Mouse (Mus musculus) stomach, embryonic 15.5 days (tissue): ENCODE data around the gene Sec23b. TPM values are rescaled to one million over a fixed set of nuclear protein-coding genes. Genes with fewer than 3 reads are reported as not detected.
"Not testable (repeated sequence)": the region's sequence is repeated elsewhere in the genome, so short reads cannot be mapped to it uniquely, and the experiment has no call there.

Experiments
- ATAC-seq: fragments of 200-750 bp; cut with Nextera tagmentation; 2 replicates; pipeline ENCODE4 v1.8.0; 2017; ENCODE audit warnings: low read depth, moderate number of reproducible peaks, moderate TSS enrichment; ENCODE audit not compliant: insufficient read depth, low FRiP score
- H3K27ac ChIP-seq: fragments of 300-500 bp; sonication (generic); 2 replicates; pipeline ENCODE4 v1.5.1; 2015; ENCODE audit warnings: mild to moderate bottlenecking, inconsistent platforms
- H3K27me3 ChIP-seq: fragments of 300-500 bp; sonication (generic); replicated peaks from 2 replicates; pipeline ENCODE4 v1.6.1; 2015; ENCODE audit warnings: inconsistent platforms
- H3K36me3 ChIP-seq: fragments of 300-500 bp; sonication (generic); 2 replicates; pipeline ENCODE4 v1.6.1; 2015; ENCODE audit warnings: inconsistent platforms
- H3K4me1 ChIP-seq: fragments of 300-500 bp; sonication (generic); 2 replicates; pipeline ENCODE4 v1.6.1; 2015; ENCODE audit warnings: inconsistent platforms
- H3K4me2 ChIP-seq: fragments of 300-500 bp; sonication (generic); 2 replicates; pipeline ENCODE4 v1.6.1; 2015; ENCODE audit warnings: mild to moderate bottlenecking, inconsistent platforms
- H3K4me3 ChIP-seq: fragments of 300-500 bp; sonication (generic); replicated peaks from 2 replicates; pipeline ENCODE4 v1.5.1; 2015; ENCODE audit warnings: inconsistent platforms
- H3K9ac ChIP-seq: fragments of 300-500 bp; sonication (generic); 2 replicates; pipeline ENCODE4 v1.6.1; 2015; ENCODE audit warnings: inconsistent platforms
- H3K9me3 ChIP-seq: fragments of 300-500 bp; sonication (generic); 2 replicates; pipeline ENCODE4 v1.6.1; 2016; ENCODE audit warnings: inconsistent platforms
- WGBS: fragments of 180-500 bp; shearing (Covaris S2); methylation state at CpG from one replicate; pipeline ENCODE4 v1.1.7; 2015; 5-methylcytosine and 5-hydroxymethylcytosine counted together
- polyA plus RNA-seq: library from polyadenylated mRNA; unstranded; fragments of >200 nt; fragmentation: Nextera tagmentation; extraction: Ambion mirVana; gene quantifications from 2 replicates; pipeline ENCODE4 v1.2.1, GENCODE M21; 2015

The Sec23b gene
- polyA plus RNA-seq, 1 experiment from 2014 or later, result 95.9 TPM

GRCm38 (mm10) chr2:144545481-144545880 lies 10.5 kb upstream of the Sec23b start:
- Histone ChIP-seq H3K9ac (no peak overlapping the region), H3K27ac (0 out of 2 replicates have a peak overlapping the region, but pooled peaks have one; percentile 61), H3K4me2 (no peak overlapping the region), H3K27me3 (no peaks in the 10 kb centered on the region), H3K4me3 (no peak overlapping the region), H3K9me3 (no peaks in the 10 kb centered on the region), H3K4me1 (peaks cover 3% of the 10 kb centered on the region; the same call in 1 of the 2 replicates), H3K36me3 (peaks cover 6% of the 10 kb centered on the region)
- no peak for ATAC-seq
- 23% methylated on average over 1 of the region's 1 CpGs for WGBS

DNA sequence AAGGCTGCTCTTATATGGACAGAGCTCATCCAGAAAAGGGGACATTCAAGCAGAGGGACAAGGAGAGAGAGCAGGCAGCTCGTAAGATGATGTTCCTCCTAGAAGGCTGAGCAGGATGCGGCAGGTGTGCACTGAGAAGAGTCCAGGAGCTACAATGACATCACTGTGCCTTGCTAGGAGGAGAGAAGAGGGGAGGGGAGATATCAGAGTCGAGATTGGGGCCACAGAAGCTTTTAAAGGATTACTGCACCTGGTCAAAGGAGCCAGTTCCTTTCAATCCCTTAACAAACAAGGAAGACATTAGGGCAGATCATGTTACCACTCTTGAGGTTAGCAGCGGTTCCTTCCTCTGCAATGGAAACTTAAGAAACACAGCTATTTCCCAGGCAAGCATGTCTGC lies 8.5 kb upstream of the Sec23b start:
- Histone ChIP-seq H3K9ac (no peak overlapping the region), H3K4me2 (no peak overlapping the region), H3K9me3 (no peaks in the 10 kb centered on the region), H3K4me3 (no peak overlapping the region), H3K36me3 (peaks cover 6% of the 10 kb centered on the region), H3K27me3 (no peaks in the 10 kb centered on the region), H3K4me1 (peaks cover 3% of the 10 kb centered on the region; the same call in 1 of the 2 replicates), H3K27ac (peak overlapping the region; percentile 4; the same call in 1 of the 2 replicates)
- ATAC-seq, result no peak
- 67% methylated on average over 4 of the region's 4 CpGs for WGBS

GRCm38 (mm10) chr2:144550529-144550928 lies 5.5 kb upstream of the Sec23b start, which contains the start of gene Rbbp9:
Rbbp9 (minus strand) TSS chr2:144550869.
- under 1% methylated on average over 17 of the region's 17 CpGs for WGBS
- ATAC-seq, result peak; percentile 84
- H3K4me1 ChIP-seq, result peaks cover 3% of the 10 kb centered on the region; the same call in 1 of the 2 replicates
- H3K4me3 ChIP-seq, result peak within 1 kb of the TSS; percentile 76
- no peaks in the 10 kb centered on the region; the same call in none of the 2 replicates for H3K36me3 ChIP-seq
- H3K27ac ChIP-seq, result peak within 1 kb of the TSS; percentile 79
- peak within 1 kb of the TSS; percentile 56 for H3K4me2 ChIP-seq
- no peaks in the 10 kb centered on the region for H3K9me3 ChIP-seq
- peak within 1 kb of the TSS; percentile 62; the same call in 1 of the 2 replicates for H3K9ac ChIP-seq
- H3K27me3 ChIP-seq, result no peaks in the 10 kb centered on the region

DNA sequence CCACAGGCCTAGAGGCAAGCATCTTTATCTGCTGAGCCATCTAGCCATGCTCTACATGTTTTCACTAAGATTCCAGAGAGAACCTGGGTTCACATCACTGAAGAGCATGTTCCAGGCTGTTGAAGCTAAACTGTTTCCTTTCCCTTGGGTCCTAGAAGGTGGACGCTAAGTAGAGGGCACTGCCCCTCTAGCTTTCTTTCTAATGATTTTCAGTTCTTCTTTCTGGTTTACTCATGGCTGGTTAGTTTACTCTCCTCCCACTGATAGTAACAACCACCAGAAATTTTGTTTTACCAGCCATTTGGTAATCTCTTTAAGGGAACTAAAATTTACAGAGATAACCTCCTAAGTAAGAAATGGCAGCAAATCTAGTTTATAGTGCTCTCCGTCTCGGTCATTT lies 2.1 kb upstream of the Sec23b start:
- no peak overlapping the region for H3K27ac ChIP-seq
- no peak overlapping the region for H3K4me3 ChIP-seq
- H3K27me3 ChIP-seq, result no peaks in the 10 kb centered on the region
- H3K9ac ChIP-seq, result no peak overlapping the region
- no peaks in the 10 kb centered on the region for H3K9me3 ChIP-seq
- H3K4me2 ChIP-seq, result no peak overlapping the region
- no peak for ATAC-seq
- WGBS, result 91% methylated on average over 3 of the region's 3 CpGs
- peaks cover 7% of the 10 kb centered on the region; the same call in 1 of the 2 replicates for H3K4me1 ChIP-seq
- no peaks in the 10 kb centered on the region for H3K36me3 ChIP-seq

- ATAC-seq, result 0 out of 2 replicates have a peak, but pooled peaks have one; percentile 12
- peak overlapping the region; percentile 72 for H3K4me3 ChIP-seq
- no peaks in the 10 kb centered on the region; the same call in 1 of the 2 replicates for H3K36me3 ChIP-seq
- WGBS, result 1% methylated on average over 14 of the region's 14 CpGs
- peak overlapping the region; percentile 63 for H3K9ac ChIP-seq
- H3K4me2 ChIP-seq, result peak overlapping the region; percentile 45
- H3K27ac ChIP-seq, result peak overlapping the region; percentile 97
- H3K4me1 ChIP-seq, result peaks cover 4% of the 10 kb centered on the region; the same call in 1 of the 2 replicates
- no peaks in the 10 kb centered on the region for H3K27me3 ChIP-seq
- no peaks in the 10 kb centered on the region for H3K9me3 ChIP-seq
These were observed 676 bp upstream of the Sec23b start for GRCm38 (mm10) chr2:144555286-144555819.

DNA sequence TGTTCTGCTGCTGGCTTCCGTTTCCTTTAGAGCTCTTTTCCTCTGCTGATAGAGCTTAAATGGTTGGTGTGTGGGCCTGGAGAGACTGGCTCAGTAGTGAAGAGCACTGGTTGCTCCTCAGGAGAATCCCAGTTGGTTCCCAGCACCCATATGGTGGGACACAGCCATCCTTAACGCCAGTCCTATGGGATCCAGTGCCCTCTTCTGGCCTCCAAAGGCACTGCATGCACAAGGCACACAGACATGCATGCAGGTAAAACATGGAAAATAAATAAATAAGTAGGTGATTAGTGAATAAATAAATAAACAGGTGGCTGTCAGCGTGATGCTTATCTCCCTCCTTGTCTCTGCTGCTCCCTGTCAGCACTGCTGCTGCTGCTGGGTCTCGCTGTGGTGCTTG lies 32.7 kb downstream of the Sec23b start:
- Histone ChIP-seq H3K9ac (no peak overlapping the region), H3K4me3 (no peak overlapping the region), H3K27me3 (no peaks in the 10 kb centered on the region), H3K9me3 (no peaks in the 10 kb centered on the region), H3K4me1 (peaks cover 2% of the 10 kb centered on the region; the same call in 1 of the 2 replicates), H3K27ac (no peak overlapping the region), H3K36me3 (peaks cover 45% of the 10 kb centered on the region), H3K4me2 (no peak overlapping the region)
- WGBS, result 79% methylated on average over 4 of the region's 4 CpGs
- ATAC-seq, result no peak

DNA sequence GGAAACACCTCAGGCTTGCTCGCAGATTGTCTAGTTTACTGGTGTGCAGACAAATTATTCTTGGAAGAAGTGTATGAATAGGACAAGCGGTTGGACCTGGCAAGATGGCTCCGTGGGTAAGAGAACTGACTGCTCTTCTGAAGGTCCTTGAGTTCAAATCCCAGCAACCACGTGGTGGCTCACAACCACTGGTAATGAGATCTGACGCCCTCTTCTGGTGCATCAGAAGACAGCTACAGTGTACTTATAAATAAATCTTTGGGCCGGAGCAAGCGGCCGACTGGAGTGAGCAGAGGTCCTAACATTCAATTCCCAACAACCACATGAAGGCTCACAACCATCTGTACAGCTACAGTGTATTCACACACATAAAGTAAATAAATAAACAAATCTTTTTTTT lies 37.0 kb downstream of the Sec23b start:
- not testable (repeated sequence) for ATAC-seq, H3K4me3 ChIP-seq, H3K4me2 ChIP-seq, H3K9ac ChIP-seq, H3K27me3 ChIP-seq, H3K27ac ChIP-seq, H3K4me1 ChIP-seq, H3K9me3 ChIP-seq
- WGBS, result 65% methylated on average over 8 of the region's 8 CpGs
- H3K36me3 ChIP-seq, result peaks cover 13% of the 10 kb centered on the region

DNA sequence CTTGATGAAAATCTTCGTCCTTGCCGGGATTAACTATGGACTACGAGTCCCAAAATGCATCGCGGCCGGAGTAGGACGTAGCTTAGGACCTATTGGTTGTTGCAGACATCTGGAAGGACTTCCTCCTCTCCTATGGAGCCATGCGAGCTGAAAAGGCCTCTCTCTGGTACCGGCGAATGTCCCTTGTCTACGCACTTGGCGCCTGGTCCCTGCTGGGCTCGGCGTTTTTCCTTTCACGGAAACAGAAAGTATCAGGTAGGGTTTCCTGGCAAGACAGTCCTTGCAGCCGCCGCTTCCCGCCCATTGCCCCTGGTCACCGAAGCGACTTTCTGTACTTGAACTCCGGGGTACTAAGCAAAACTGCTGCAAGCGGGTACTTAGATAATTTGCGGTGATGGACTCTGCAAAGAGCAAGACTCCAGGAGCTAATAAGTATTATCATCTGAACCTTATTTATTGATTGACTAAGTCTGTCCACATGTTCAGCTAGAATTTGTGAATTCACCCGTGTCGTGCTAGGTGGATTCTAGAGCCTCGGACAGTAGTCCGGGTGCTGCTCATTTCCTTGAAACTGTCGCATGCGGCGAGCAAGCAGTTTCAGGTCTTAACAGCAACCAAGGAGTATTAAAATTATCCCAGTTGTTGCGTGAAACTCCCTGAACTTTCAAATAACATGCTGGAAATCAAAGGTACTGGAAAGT lies 38.1 kb downstream of the Sec23b start, which contains the start of gene Smim26:
Gene Smim26, plus strand, starts transcription at position 104 of the 701 bp plus-strand sequence.
- Histone ChIP-seq H3K9ac (peak within 1 kb of the TSS; percentile 53), H3K36me3 (peaks cover 5% of the 10 kb centered on the region; the same call in 1 of the 2 replicates), H3K4me1 (peaks cover 6% of the 10 kb centered on the region; the same call in 1 of the 2 replicates), H3K27me3 (no peaks in the 10 kb centered on the region), H3K4me3 (peak within 1 kb of the TSS; percentile 66), H3K4me2 (peak within 1 kb of the TSS; percentile 60), H3K27ac (peak within 1 kb of the TSS; percentile 57; the same call in 1 of the 2 replicates), H3K9me3 (no peaks in the 10 kb centered on the region)
- ATAC-seq, result peak; percentile 96
- WGBS, result under 1% methylated on average over 31 of the region's 31 CpGs

- Histone ChIP-seq H3K4me2 (no peak overlapping the region), H3K27me3 (no peaks in the 10 kb centered on the region), H3K36me3 (no peaks in the 10 kb centered on the region), H3K4me3 (no peak overlapping the region), H3K9me3 (no peaks in the 10 kb centered on the region), H3K9ac (no peak overlapping the region), H3K4me1 (peaks cover 6% of the 10 kb centered on the region; the same call in 1 of the 2 replicates), H3K27ac (no peak overlapping the region)
- ATAC-seq, result no peak
- 73% methylated on average over 2 of the region's 2 CpGs for WGBS
These were observed 42.0 kb downstream of the Sec23b start for GRCm38 (mm10) chr2:144598006-144598405.

DNA sequence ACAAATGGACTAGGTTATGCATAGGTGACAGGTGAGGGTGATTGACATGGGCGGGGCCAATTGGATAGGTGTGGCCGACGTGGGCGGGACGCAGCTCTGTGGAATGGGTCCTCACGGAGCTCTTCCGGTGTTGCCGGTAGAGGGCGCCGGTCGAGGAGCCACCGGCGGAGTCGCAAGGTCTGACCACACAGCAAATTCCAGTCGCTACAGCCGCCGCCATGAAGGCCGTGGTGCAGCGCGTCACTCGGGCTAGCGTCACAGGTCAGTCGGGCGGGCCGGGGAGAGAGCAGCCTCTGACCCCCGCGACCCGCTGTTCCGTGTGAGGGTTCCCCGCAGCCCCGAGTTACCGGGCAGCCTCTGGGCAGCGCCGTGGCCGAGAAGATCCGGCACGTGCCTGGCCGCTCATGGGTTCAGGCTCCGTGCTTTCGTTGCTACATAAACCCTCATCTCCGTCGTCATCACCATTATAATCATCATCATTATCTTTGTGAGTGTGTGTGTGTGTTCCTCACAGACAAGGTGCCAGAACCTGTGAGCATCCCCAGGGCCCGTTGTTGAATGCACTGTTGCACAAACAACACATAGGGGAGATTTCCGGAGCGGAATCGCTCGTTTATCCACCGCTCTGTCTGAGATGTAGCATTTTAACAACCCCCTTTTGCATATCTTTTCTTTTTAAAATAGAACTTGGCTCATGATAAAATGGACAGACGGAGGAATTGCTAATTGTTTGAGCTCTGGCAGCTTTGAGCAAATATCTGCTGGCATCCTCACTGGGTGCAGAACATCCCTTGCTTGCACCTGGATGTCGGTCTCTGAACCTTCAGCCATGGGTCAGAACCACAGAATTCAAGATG lies 44.0 kb downstream of the Sec23b start, which contains the start of gene Dtd1:
Gene Dtd1, plus strand, starts transcription at position 67 of the 857 bp plus-strand sequence.
- peak; percentile 96 for ATAC-seq
- Histone ChIP-seq H3K4me2 (peak within 1 kb of the TSS; percentile 67), H3K36me3 (no peaks in the 10 kb centered on the region), H3K27me3 (no peaks in the 10 kb centered on the region), H3K9ac (peak within 1 kb of the TSS; percentile 59), H3K4me3 (peak within 1 kb of the TSS; percentile 59), H3K4me1 (no peaks in the 10 kb centered on the region), H3K9me3 (no peaks in the 10 kb centered on the region), H3K27ac (no peak within 1 kb of the TSS)
- 2% methylated on average over 50 of the region's 50 CpGs for WGBS

DNA sequence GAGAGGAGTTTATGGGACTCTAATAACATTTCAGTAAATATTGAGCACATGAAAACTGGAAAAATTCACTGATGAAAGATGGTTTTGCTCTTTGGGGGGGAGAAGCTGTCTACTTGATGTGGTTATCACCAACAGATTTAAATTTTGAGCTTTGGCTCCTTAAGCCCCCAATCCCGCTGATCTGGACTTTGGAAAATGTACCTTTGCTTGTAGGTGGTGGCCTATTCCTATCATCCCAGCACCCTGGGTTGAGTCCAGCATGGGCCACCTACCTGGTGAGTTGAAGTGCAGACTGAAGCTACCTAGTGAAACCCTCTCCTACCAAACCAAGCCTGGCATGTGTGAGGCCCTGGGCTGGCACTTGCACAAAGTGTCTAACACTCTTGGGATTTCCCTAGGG lies 45.5 kb downstream of the Sec23b start:
- no peak overlapping the region for H3K4me3 ChIP-seq
- H3K9me3 ChIP-seq, result no peaks in the 10 kb centered on the region
- H3K9ac ChIP-seq, result no peak overlapping the region
- no peaks in the 10 kb centered on the region for H3K4me1 ChIP-seq
- no peaks in the 10 kb centered on the region for H3K36me3 ChIP-seq
- ATAC-seq, result no peak
- H3K4me2 ChIP-seq, result no peak overlapping the region
- H3K27me3 ChIP-seq, result no peaks in the 10 kb centered on the region
- WGBS, result 97% methylated on average over 1 of the region's 1 CpGs
- H3K27ac ChIP-seq, result no peak overlapping the region
